17 mouse cellular contexts compared by ENCODE assay signal in the genomic region with DNA sequence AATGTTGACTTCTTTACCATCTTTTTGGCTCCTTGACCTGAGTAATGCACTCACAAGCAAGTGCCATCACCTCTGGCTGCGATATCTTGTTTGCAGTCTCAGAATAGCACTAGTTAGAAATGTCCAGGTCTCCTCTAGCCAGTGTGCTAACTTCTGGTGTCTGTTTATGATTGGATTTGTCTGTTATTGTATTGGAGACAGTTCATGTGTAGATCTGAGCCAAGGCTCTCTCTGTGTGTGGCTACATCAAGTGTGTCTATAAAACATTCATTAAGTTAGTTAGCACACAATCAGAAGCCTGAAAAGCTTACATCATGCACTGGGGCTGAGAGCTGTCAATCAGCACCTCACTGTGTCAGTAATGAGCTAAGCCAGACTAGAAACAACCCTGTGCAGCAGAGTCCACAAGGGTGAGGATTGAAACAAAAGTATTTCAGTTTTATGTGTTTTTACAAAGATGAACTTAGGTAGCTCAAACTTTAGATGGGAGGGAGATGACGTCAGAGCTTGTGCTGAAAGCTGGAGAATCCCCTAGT.
DNase-seq lines count a peak whose midpoint lies in the region; ATAC-seq and TF ChIP-seq lines count a peak whose summit lies in the region.
"Had no signal": no experiment of that assay in that cellular context is flagged by ENCODE, and none has a peak within 500 bp of the region (broad histone marks: within the 10 kb centered on the region; RNA-seq: fewer than 3 reads in every experiment).

No protein-coding gene starts in this region.

- H3K4me1 ChIP-seq in lung, embryonic 15.5 days = no peaks in the 10 kb centered on the region; the same call in 1 of the 2 replicates
- H3K4me1 ChIP-seq in lung, adult 2 months (ENCODE audit: control insufficient read depth, insufficient read depth, low read length) = no peaks in the 10 kb centered on the region
- H3K4me1 ChIP-seq: liver, embryonic 13.5 days; neural tube, embryonic 15.5 days had no signal

- WGBS in lung, embryonic 15.5 days = 28% methylated on average over 2 of the region's 2 CpGs
- 49% methylated on average over 2 of the region's 2 CpGs for WGBS in lung, adult 2 months

- H3K4me2 ChIP-seq in lung, embryonic 15.5 days = no peak overlapping the region
- H3K4me2 ChIP-seq: liver, embryonic 13.5 days; neural tube, embryonic 15.5 days had no signal

- no peaks in the 10 kb centered on the region for H3K36me3 ChIP-seq in lung, embryonic 15.5 days
- H3K36me3 ChIP-seq: liver, embryonic 13.5 days; neural tube, embryonic 15.5 days had no signal

- DNase-seq in heart, adult 11 months = peak; percentile 80
- DNase-seq in heart, adult 8-10 months (ENCODE audit: low spot score) = no peak
- DNase-seq in lung, adult 2 months = no peak
- no peak for DNase-seq in gastrocnemius, adult 8-10 months (ENCODE audit: low spot score in 2 of 2)
- DNase-seq in spleen, adult 18-20 months = no peak
- DNase-seq: cerebellum, postnatal 14 days; gastrocnemius, postnatal 36 days; left cerebral cortex, postnatal 4 days; liver, embryonic 13.5 days; retina, postnatal 1 day; thymus, postnatal 25 days had no signal

- no peak for TF ChIP-seq POLR2A in lung, adult 2 months (IDR thresholded peaks at IDR 0.05; ENCODE audit: borderline replicate concordance, extremely low read depth, low read depth, low read length)

- no peak overlapping the region for H3K4me3 ChIP-seq in lung, embryonic 15.5 days
- no peak overlapping the region for H3K4me3 ChIP-seq in lung, adult 2 months (replicated peaks; ENCODE audit: extremely low read depth, low read depth, low read length)
- H3K4me3 ChIP-seq: liver, embryonic 13.5 days; neural tube, embryonic 15.5 days had no signal

- no peaks in the 10 kb centered on the region for H3K27me3 ChIP-seq in lung, embryonic 15.5 days
- H3K27me3 ChIP-seq: liver, embryonic 13.5 days; neural tube, embryonic 15.5 days; Patski had no signal

- peak; percentile 19; the same call in 1 of the 2 replicates for ATAC-seq in lung, embryonic 15.5 days (ENCODE audit: borderline replicate concordance, extremely low read depth, low FRiP score, low TSS enrichment)
- peak; percentile 10 for ATAC-seq in inflammation-experienced regulatory T-cells, adult 6 months
- ATAC-seq in granulocyte monocyte progenitor cell, adult 5-6 weeks (replicated peaks; ENCODE audit: poor library complexity, severe bottlenecking) = no peak
- ATAC-seq: hindbrain, embryonic 16.5 days; Patski had no signal

- no peak overlapping the region for H3K27ac ChIP-seq in lung, embryonic 15.5 days
- H3K27ac ChIP-seq: liver, embryonic 13.5 days; neural tube, embryonic 15.5 days had no signal

- TF ChIP-seq CTCF in lung, adult 2 months (IDR thresholded peaks at IDR 0.05; ENCODE audit: insufficient read depth, low read length) = no peak

- H3K9me3 ChIP-seq in lung, embryonic 15.5 days = no peaks in the 10 kb centered on the region
- H3K9me3 ChIP-seq: liver, embryonic 13.5 days; neural tube, embryonic 15.5 days had no signal

- no peak overlapping the region for H3K9ac ChIP-seq in lung, embryonic 15.5 days
- H3K9ac ChIP-seq: liver, embryonic 13.5 days; neural tube, embryonic 15.5 days had no signal
